Mouse (Mus musculus) E14TG2a.4 (cell line): ENCODE measurements around the gene Gm47996.

Source experiments
- H3K27me3 ChIP-seq: 2 replicates; pipeline ENCODE4 v1.6.1; 2014; ENCODE audit warnings: low read length, control low read depth; ENCODE audit not compliant: insufficient read depth
- H3K36me3 ChIP-seq: 2 replicates; pipeline ENCODE4 v1.6.1; 2014; ENCODE audit warnings: low read length, control low read depth; ENCODE audit not compliant: insufficient read depth
- H3K4me1 ChIP-seq: replicated peaks from 2 replicates; pipeline ENCODE4 v1.6.1; 2014; ENCODE audit warnings: low read depth, low read length, control low read depth
- H3K4me3 ChIP-seq: replicated peaks from 2 replicates; pipeline ENCODE4 v1.5.1; 2014; ENCODE audit warnings: mild to moderate bottlenecking, low read length
- H3K9me3 ChIP-seq: 2 replicates; pipeline ENCODE4 v1.6.1; 2014; ENCODE audit warnings: low read length, control low read depth
- CTCF ChIP-seq: conservative IDR thresholded peaks from 2 replicates; pipeline ENCODE4 v1.5.1; 2014; ENCODE audit warnings: low read length
- NANOG ChIP-seq: IDR thresholded peaks from 2 replicates; pipeline ENCODE4 v1.6.1; 2014; ENCODE audit warnings: borderline replicate concordance, low read length, mixed read lengths
- POU5F1 ChIP-seq: IDR thresholded peaks from 2 replicates; pipeline ENCODE4 v1.6.1; 2014; ENCODE audit warnings: low read length, borderline replicate concordance

Gene Gm47996

GRCm38 (mm10) chr1:151244013-151244412 is 34.1 kb downstream of the Gm47996 start:
- no peaks in the 10 kb centered on the region for H3K9me3 ChIP-seq
- TF ChIP-seq CTCF (no peak), POU5F1 (no peak), NANOG (no peak)
- no peaks in the 10 kb centered on the region for H3K27me3 ChIP-seq
- no peaks in the 10 kb centered on the region for H3K36me3 ChIP-seq
- H3K4me1 ChIP-seq: peaks cover 16% of the 10 kb centered on the region
- no peak overlapping the region for H3K4me3 ChIP-seq

- Histone ChIP-seq H3K36me3 (no peaks in the 10 kb centered on the region), H3K9me3 (no peaks in the 10 kb centered on the region), H3K27me3 (no peaks in the 10 kb centered on the region), H3K4me3 (peak overlapping the region; percentile 32), H3K4me1 (peaks cover 16% of the 10 kb centered on the region)
- TF ChIP-seq POU5F1: no peak
- no peak for TF ChIP-seq NANOG
- TF ChIP-seq CTCF: no peak
These were observed 34.8 kb downstream of the Gm47996 start for GRCm38 (mm10) chr1:151244761-151245160.

GRCm38 (mm10) chr1:151245165-151245564 is 35.2 kb downstream of the Gm47996 start:
- H3K36me3 ChIP-seq: no peaks in the 10 kb centered on the region
- peaks cover 16% of the 10 kb centered on the region for H3K4me1 ChIP-seq
- H3K4me3 ChIP-seq: peak overlapping the region; percentile 32
- TF ChIP-seq NANOG: no peak
- no peak for TF ChIP-seq POU5F1
- no peak for TF ChIP-seq CTCF
- H3K9me3 ChIP-seq: no peaks in the 10 kb centered on the region
- H3K27me3 ChIP-seq: no peaks in the 10 kb centered on the region

- Histone ChIP-seq H3K27me3 (no peaks in the 10 kb centered on the region), H3K9me3 (no peaks in the 10 kb centered on the region), H3K36me3 (no peaks in the 10 kb centered on the region), H3K4me1 (peaks cover 22% of the 10 kb centered on the region), H3K4me3 (no peak overlapping the region)
- no peak for TF ChIP-seq CTCF
- TF ChIP-seq POU5F1: no peak
- TF ChIP-seq NANOG: no peak
These were observed 35.9 kb downstream of the Gm47996 start for GRCm38 (mm10) chr1:151245846-151246245.

- Histone ChIP-seq H3K9me3 (no peaks in the 10 kb centered on the region), H3K27me3 (peaks cover 9% of the 10 kb centered on the region; the same call in 1 of the 2 replicates), H3K4me1 (peaks cover 30% of the 10 kb centered on the region), H3K4me3 (no peak overlapping the region), H3K36me3 (no peaks in the 10 kb centered on the region)
- TF ChIP-seq CTCF (no peak), NANOG (no peak), POU5F1 (no peak)
These were observed 40.2 kb downstream of the Gm47996 start for GRCm38 (mm10) chr1:151250109-151250508.

- no peak for TF ChIP-seq CTCF
- no peak for TF ChIP-seq POU5F1
- no peak for TF ChIP-seq NANOG
- H3K36me3 ChIP-seq: no peaks in the 10 kb centered on the region
- no peaks in the 10 kb centered on the region for H3K9me3 ChIP-seq
- no peak overlapping the region for H3K4me3 ChIP-seq
- H3K27me3 ChIP-seq: peaks cover 9% of the 10 kb centered on the region; the same call in 1 of the 2 replicates
- peaks cover 29% of the 10 kb centered on the region for H3K4me1 ChIP-seq
These were observed 40.7 kb downstream of the Gm47996 start for GRCm38 (mm10) chr1:151250529-151251193.

- Histone ChIP-seq H3K4me1 (peaks cover 24% of the 10 kb centered on the region), H3K9me3 (no peaks in the 10 kb centered on the region), H3K27me3 (peaks cover 9% of the 10 kb centered on the region; the same call in 1 of the 2 replicates), H3K4me3 (no peak overlapping the region), H3K36me3 (no peaks in the 10 kb centered on the region)
- TF ChIP-seq NANOG (no peak), POU5F1 (no peak), CTCF (no peak)
These were observed 41.5 kb downstream of the Gm47996 start for GRCm38 (mm10) chr1:151251194-151252010.

GRCm38 (mm10) chr1:151255422-151255821 is 45.5 kb downstream of the Gm47996 start:
- Histone ChIP-seq H3K4me3 (no peak overlapping the region), H3K36me3 (no peaks in the 10 kb centered on the region), H3K9me3 (no peaks in the 10 kb centered on the region), H3K4me1 (peaks cover 41% of the 10 kb centered on the region), H3K27me3 (peaks cover 9% of the 10 kb centered on the region; the same call in 1 of the 2 replicates)
- TF ChIP-seq NANOG (no peak), POU5F1 (no peak), CTCF (no peak)
